Mouse (Mus musculus): Measurements from ENCODE around the gene Hdac7. TPM values are rescaled to one million over a fixed set of nuclear protein-coding genes. Genes with fewer than 3 reads are reported as not detected.

The Hdac7 gene
- polyA plus RNA-seq, 1 experiment from 2014 or later = 31.5 TPM

Other genes starting within 250 kb of the Hdac7 start
- 39.4 and 40.4 TPM in 2 replicates for gene Rpap3, start 138.7 kb downstream of the Hdac7 start, polyA plus RNA-seq (2016; fragmentation: Nextera tagmentation; extraction: Ambion mirVana)
- gene Endou, start 113.2 kb downstream of the Hdac7 start, polyA plus RNA-seq (2016; fragmentation: Nextera tagmentation; extraction: Ambion mirVana) = 0.14 and 0.23 TPM in 2 replicates
- gene Rapgef3, start 76.5 kb downstream of the Hdac7 start, polyA plus RNA-seq (2016; fragmentation: Nextera tagmentation; extraction: Ambion mirVana) = 10.1 and 11.1 TPM in 2 replicates
- gene Slc48a1, start 66.0 kb downstream of the Hdac7 start, polyA plus RNA-seq (2016; fragmentation: Nextera tagmentation; extraction: Ambion mirVana) = 34.2 and 36.6 TPM in 2 replicates
- 0.24 and 0.42 TPM in 2 replicates for gene Vdr, start 66.1 kb upstream of the Hdac7 start, polyA plus RNA-seq (2016; fragmentation: Nextera tagmentation; extraction: Ambion mirVana)
- gene Tmem106c, start 119.7 kb upstream of the Hdac7 start, polyA plus RNA-seq (2016; fragmentation: Nextera tagmentation; extraction: Ambion mirVana) = 30.9 and 33.9 TPM in 2 replicates
- gene Col2a1, start 160.2 kb upstream of the Hdac7 start, polyA plus RNA-seq (2016; fragmentation: Nextera tagmentation; extraction: Ambion mirVana) = 431 and 545 TPM in 2 replicates
- gene Pfkm, start 248.1 kb upstream of the Hdac7 start, polyA plus RNA-seq (2016; fragmentation: Nextera tagmentation; extraction: Ambion mirVana) = 49.4 and 52.7 TPM in 2 replicates
- 46.3 and 46.9 TPM in 2 replicates for gene Senp1, start 249.2 kb upstream of the Hdac7 start, polyA plus RNA-seq (2016; fragmentation: Nextera tagmentation; extraction: Ambion mirVana)